Mouse (Mus musculus) left cerebral cortex, adult 9 months (tissue): ENCODE measurements at regions not wholly inside any gene's neighbourhood (a gene's known extent, or its start where the extent isn't known, plus 50 kb on each side); places are given as distances from the start of the nearest gene placed in this dataset.

Source experiments
- DNase-seq, 2 experiments: peaks; one replicate each; pipeline ENCODE4 v3.0.0; 2022; ENCODE audit warnings: low spot score in 2 of 2

- DNase-seq, result no peak
Measured at GRCm38 (mm10) chr15:88370366-88370765, 229.7 kb upstream of the Zdhhc25 start.

DNA sequence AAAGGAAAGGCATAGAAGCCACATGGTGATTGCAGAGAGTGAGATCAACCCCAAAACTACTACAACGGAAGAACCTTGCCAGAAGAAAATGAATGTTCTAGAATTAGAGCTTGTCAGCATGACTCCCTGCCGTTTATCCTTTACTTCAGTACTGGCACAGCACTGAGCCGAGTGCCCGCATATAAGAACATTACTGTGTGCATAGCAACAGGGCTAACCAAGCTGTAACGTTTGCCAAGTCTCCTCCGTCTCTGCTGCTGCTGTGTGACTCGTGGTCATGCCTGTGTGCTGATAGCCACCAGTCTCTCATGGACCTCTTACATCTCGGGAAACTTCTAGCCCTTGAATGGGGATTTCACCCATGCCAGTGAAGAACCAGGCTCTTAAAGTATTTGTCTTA lies 228.1 kb upstream of the Zdhhc25 start:
- peak in 1 of 2 experiments; percentile 5 for DNase-seq

GRCm38 (mm10) chr15:88373923-88374322 lies 226.2 kb upstream of the Zdhhc25 start:
- no peak for DNase-seq

DNA sequence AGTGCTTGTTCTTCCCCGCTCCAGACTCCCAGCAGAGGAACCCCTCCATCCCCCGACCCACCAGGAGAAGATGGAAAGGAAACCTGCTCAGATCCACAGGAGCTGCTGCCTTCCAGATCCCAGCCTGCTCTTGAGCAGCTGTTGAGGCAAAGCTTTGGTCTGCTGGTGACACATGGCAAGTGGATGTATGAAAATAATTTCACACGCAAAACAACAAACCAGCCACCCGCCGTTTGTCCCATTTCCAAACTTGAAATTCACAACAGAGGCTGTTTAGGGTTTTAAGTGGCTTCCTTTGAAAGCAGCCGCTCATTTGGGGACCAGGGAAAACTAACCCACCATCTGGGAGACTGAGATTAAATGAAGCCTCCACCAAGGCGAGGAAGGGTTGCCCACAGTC lies 220.8 kb upstream of the Zdhhc25 start:
- no peak for DNase-seq

- no peak for DNase-seq
Measured at GRCm38 (mm10) chr15:88379951-88380623, 220.0 kb upstream of the Zdhhc25 start.

DNA sequence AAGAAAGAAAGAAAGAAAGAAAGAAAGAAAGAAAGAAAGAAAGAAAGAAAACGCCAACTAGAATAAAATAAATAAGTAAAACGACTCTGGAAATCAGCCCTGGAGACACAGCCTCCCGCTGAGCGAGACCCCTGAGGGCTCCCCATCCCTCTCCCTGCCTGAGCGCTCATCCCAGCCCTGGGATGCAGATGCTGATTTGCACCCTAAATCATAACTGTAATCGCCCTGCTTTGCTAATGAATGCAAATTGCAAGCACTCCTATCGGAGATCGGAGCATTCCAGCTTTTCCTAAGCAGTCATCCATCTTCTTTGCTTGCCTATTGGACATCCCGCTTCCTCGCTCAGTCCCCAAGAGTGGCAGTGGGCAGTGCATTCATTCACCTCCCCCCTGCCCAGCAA lies 218.7 kb upstream of the Zdhhc25 start:
- DNase-seq, result no peak

- no peak for DNase-seq
Measured at GRCm38 (mm10) chr15:88385943-88386342, 214.2 kb upstream of the Zdhhc25 start.

GRCm38 (mm10) chr15:88386711-88387110 lies 213.4 kb upstream of the Zdhhc25 start:
- no peak for DNase-seq

DNA sequence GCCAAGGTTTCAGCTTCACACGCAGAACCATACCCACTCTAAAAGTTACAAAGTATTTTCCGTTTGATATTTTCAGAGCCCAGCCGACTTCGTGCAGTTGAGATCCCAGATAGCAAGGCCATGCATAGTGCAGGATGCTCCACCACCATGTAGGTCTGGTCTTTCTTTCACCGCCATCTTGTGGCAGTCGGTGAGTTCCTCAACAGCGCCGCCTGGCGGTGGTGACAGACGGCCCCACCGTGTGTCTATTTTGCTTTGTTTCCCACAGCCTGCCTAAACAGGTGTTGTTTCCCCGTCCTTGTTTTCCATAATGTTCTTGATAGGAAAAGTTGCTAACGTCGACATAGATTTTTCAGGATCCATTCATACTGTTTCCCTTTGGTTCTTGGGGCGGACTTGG lies 208.3 kb upstream of the Zdhhc25 start:
- no peak for DNase-seq

GRCm38 (mm10) chr15:88399064-88399463 lies 201.0 kb upstream of the Zdhhc25 start:
- DNase-seq, result peak in 1 of 2 experiments; percentile 14

DNA sequence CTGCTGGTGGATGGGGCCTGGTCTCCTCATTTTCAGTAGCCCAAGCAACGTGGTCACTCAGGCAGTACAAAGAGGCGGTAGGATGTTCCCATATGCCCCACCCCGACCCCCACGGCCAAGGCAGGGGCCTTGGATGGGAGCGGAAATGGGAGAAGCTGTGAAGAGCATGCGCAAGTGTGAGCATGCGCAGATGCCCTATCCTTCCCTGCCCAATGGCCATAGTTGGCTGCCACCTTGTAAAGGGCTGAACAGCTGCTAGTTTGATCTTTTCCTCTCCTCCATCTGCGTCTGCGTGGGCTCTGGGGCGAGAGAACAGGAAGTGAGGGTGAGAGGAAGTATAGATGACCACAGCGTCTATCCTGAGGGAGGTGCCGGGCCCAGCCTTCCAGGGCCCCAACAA lies 200.1 kb upstream of the Zdhhc25 start:
- no peak for DNase-seq

DNA sequence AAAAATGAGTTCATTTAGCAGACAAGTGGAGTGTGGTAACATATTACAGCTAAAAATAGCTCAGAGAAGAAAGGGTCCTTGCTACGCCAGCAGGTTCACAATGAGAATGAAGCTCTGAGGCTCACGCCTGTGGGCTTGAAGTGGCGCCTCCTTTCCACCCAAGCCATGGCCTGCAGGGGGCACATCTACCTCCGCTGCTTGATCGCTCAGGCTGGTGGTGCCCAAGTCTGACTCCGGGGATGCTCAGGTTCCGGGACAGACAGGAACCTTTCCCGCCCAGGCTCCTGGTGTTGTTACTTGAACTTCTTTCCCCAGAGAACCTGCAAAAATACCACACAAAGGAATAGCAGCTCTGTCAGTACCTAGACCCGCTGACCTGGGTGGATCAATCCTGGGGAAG lies 199.3 kb upstream of the Zdhhc25 start:
- no peak for DNase-seq

GRCm38 (mm10) chr15:88408461-88409379 lies 191.4 kb upstream of the Zdhhc25 start:
- peak; percentile 41 to 46 for DNase-seq

DNA sequence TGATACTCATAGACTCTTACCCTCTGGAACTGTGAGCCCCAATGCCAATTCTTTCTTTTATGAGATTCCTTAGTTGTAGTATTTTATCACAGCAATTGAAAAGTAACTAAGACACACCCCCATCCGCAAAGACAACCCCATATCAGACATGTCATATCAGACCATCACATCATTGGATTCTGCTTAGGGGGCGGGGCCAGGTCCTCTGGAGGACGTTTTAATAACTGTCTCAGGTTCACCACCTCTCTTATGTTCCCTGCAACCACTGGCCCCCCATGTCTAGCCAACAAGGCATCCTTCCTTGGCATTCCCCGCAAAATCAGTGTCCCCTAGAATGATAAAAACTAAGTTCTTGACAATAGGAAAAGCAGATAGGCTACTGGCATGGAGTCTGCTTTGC lies 185.9 kb upstream of the Zdhhc25 start:
- no peak for DNase-seq

DNA sequence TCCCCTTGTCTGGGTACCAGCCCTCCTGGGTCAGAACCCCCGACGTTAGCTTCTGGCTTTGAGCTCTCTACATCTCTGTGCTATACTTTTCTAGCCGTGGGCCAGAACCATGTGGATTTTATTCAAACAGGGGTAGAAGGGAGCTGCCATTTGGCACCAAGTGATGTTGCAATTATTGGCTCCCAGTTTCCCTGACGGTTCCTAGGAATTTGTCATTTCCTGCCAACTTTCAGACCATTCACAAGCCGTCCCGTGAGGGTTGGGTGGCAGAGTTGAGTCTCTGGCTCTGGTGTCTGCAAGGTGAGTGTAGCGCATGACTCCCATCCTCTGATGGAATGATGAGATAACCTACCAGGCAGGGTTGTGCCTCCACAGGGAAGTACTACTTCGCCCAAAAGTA lies 181.2 kb upstream of the Zdhhc25 start:
- no peak for DNase-seq

GRCm38 (mm10) chr15:88428441-88428840 lies 171.7 kb upstream of the Zdhhc25 start:
- no peak for DNase-seq

- no peak for DNase-seq
Measured at GRCm38 (mm10) chr15:88430941-88431340, 169.2 kb upstream of the Zdhhc25 start.

DNA sequence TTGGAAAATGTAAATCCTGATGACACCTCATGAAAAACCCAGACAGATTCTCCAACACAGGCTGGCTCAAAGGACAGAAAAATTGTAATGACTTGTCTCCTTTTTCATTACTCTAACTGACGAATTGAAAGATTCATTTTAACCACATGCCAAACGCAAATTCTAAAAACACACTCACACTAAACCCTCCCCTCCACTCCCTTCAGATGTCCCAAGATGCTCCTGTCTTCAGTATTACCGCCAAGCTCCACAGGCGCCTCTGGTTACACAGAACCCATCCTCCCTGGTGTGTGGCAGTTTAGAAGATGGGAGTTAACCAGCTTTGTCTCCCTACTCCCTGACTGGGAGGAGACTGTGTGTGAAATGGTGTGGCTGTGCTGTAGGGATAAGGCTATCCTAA lies 151.8 kb upstream of the Zdhhc25 start:
- no peak for DNase-seq

GRCm38 (mm10) chr15:88451241-88451640 lies 148.9 kb upstream of the Zdhhc25 start:
- peak in 1 of 2 experiments; percentile 19 for DNase-seq

GRCm38 (mm10) chr15:88468107-88468506 lies 132.0 kb upstream of the Zdhhc25 start:
- peak; percentile 36 to 42 for DNase-seq

DNA sequence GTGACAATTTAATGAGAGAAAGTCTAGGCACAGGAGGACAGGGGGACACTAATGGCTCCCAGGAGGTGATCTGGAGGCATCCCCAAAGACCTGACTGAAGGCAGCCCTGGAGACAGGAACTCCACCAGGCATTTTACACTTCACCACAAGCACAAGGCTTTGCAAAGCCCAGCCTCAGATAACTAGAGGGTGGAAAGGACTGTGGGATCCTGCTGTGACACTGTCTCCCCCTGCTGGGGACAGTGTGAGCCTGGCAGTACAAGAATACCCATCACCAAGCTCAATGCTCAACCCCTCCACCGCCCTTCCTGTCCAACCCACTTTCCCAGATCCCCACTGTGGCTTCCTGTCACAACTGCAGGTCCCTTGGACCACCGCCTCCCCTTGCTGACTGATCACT lies 131.3 kb upstream of the Zdhhc25 start:
- peak; percentile 8 to 67 for DNase-seq

DNA sequence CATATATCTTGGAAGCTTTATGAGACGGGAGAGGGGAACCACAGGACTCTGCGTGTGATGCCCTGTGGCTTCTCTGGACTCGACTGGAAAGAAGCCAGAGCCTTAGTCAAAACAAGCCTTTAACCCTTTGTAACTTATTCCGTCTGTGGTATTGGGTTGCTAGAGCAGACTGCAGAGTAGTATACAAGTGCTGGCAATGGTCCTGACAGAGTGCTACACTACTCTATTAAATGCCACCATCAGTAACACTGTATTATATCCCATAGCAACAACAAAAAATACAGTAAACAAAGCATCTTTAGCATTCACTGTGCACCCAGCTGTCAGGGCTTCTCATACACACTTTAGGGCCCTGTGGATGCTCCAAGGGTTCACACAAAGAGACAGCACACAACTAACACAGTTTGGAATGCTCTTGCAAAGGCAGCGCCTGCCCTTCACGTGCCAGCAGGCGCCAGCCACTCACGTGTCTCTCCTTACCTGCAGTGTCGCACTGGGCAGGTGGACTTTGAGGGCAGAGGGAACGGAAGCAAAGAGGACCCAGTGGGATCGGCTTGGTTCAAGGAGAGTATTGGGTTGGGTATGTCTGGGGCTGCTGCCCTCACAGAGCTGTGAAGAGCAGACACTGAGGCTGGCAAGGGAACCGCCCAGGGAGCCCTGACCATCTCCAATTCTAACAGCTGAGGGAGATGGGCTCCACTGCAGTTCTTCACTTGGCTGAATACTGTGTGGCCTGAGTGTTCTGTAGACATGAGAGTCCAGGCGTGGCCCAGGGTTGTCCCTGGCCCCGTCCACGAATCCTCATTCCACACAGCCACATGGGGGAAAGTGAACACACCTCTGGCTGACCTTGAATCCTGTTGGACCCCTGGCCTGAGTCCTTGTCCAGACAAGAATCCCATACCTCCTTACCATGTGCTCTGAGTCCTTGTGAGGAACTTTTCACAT lies 130.3 kb upstream of the Zdhhc25 start:
- no peak for DNase-seq
